Mouse (Mus musculus) embryonic facial prominence, embryonic 10.5 days (tissue): ENCODE results near the gene Gm28035. TPM values are rescaled to one million over a fixed set of nuclear protein-coding genes. Genes with fewer than 3 reads are reported as not detected.

Experiments used
- polyA plus RNA-seq: library from polyadenylated mRNA; unstranded; fragments of >200 nt; fragmentation: Nextera tagmentation; extraction: Ambion mirVana; gene quantifications from 2 replicates; pipeline ENCODE4 v1.2.1, GENCODE M21; 2016

Gm28035 gene
- polyA plus RNA-seq, 1 experiment from 2014 or later, result 0.05 TPM

Other genes with a start within 250 kb of the Gm28035 start
- gene Wdr34, start 191.7 kb upstream of the Gm28035 start, polyA plus RNA-seq, result 29.4 and 32.9 TPM in 2 replicates
- gene Set, start 183.2 kb upstream of the Gm28035 start, polyA plus RNA-seq, result 870 and 873 TPM in 2 replicates
- gene Pkn3, start 162.9 kb upstream of the Gm28035 start, polyA plus RNA-seq, result 12.7 and 13.9 TPM in 2 replicates
- 35.2 and 37.7 TPM in 2 replicates for gene Zdhhc12, start 146.9 kb upstream of the Gm28035 start, polyA plus RNA-seq
- gene Zer1, start 116.0 kb upstream of the Gm28035 start, polyA plus RNA-seq, result 7.1 and 7.4 TPM in 2 replicates
- 8.1 and 8.2 TPM in 2 replicates for gene Tbc1d13, start 106.8 kb upstream of the Gm28035 start, polyA plus RNA-seq
- gene Endog, start 69.1 kb upstream of the Gm28035 start, polyA plus RNA-seq, result 18.3 and 19.9 TPM in 2 replicates
- gene Spout1, start 62.1 kb upstream of the Gm28035 start, polyA plus RNA-seq, result 95.4 and 98.5 TPM in 2 replicates
- 8.2 and 8.3 TPM in 2 replicates for gene Kyat1, start 34.7 kb upstream of the Gm28035 start, polyA plus RNA-seq
- 46.5 and 47.5 TPM in 2 replicates for gene Lrrc8a, start 2.9 kb upstream of the Gm28035 start, polyA plus RNA-seq
- 2.9 and 4.9 TPM in 2 replicates for gene Phyhd1, start 25.6 kb downstream of the Gm28035 start, polyA plus RNA-seq
- not detected in 2 replicates for gene Gm28038, start 40.5 kb downstream of the Gm28035 start, polyA plus RNA-seq
- 23.9 and 24.0 TPM in 2 replicates for gene Dolk, start 45.8 kb downstream of the Gm28035 start, polyA plus RNA-seq
- gene Nup188, start 45.8 kb downstream of the Gm28035 start, polyA plus RNA-seq, result 68.0 and 76.6 TPM in 2 replicates
- 84.8 and 85.6 TPM in 2 replicates for gene Sh3glb2, start 118.8 kb downstream of the Gm28035 start, polyA plus RNA-seq
- 29.3 and 30.8 TPM in 2 replicates for gene Miga2, start 123.7 kb downstream of the Gm28035 start, polyA plus RNA-seq
- 46.2 and 47.9 TPM in 2 replicates for gene Dolpp1, start 151.7 kb downstream of the Gm28035 start, polyA plus RNA-seq
- 19.9 and 20.3 TPM in 2 replicates for gene Crat, start 175.2 kb downstream of the Gm28035 start, polyA plus RNA-seq
- 161 and 162 TPM in 2 replicates for gene Ptpa, start 175.5 kb downstream of the Gm28035 start, polyA plus RNA-seq
- gene Ier5l, start 233.7 kb downstream of the Gm28035 start, polyA plus RNA-seq, result 2.8 and 3.4 TPM in 2 replicates